Mouse (Mus musculus) left cerebral cortex, adult 2 months (tissue): ENCODE measurements around the gene Cd4. TPM values are rescaled to one million over a fixed set of nuclear protein-coding genes. Genes with fewer than 3 reads are reported as not detected.

Experiments
- DNase-seq, 2 experiments: peaks; one replicate each; pipeline ENCODE4 v3.0.0; 2021 to 2022; ENCODE audit warnings: low spot score in 2 of 2, mixed read lengths in 1 of 2; ENCODE audit errors: extremely low spot score in 1 of 2
- H3K27ac ChIP-seq: fragments of 200-600 bp; 2 replicates; pipeline ENCODE4 v1.8.1; 2022
- H3K4me3 ChIP-seq: fragments of 200-600 bp; 2 replicates; pipeline ENCODE4 v1.8.1; 2022
- CTCF ChIP-seq: fragments of 200-600 bp; IDR thresholded peaks from 2 replicates; pipeline ENCODE4 v1.8.1; 2022; ENCODE audit warnings: antibody characterized with exemption, mild to moderate bottlenecking, moderate library complexity
- intact Hi-C: fragments of 180-260 bp; cut with DNase I; formaldehyde crosslinking; loops from one replicate; pipeline ENCODE4 v1.15.1; 2025
- long read RNA-seq, 2 experiments: library from polyadenylated mRNA; stranded (forward); transcript quantifications; one replicate each; pipeline ENCODE4 v2.0.0; 2021; ENCODE audit warnings: borderline mapping rate in 2 of 2
- total RNA-seq, 2 experiments: library from RNA; stranded (reverse); gene quantifications; 2 replicates each; pipeline ENCODE4 v1.2.3; 2021

Gene Cd4
- total RNA-seq: 1 to 10 TPM; 2.0 to 4.6 TPM
- long read RNA-seq, experiment 1, partial matches to known transcripts: 1 of 2 reads
- long read RNA-seq, experiment 1, other reads (novel, unspliced or antisense): 1 of 2 reads
- long read RNA-seq, experiment 2, partial matches to known transcripts: 1 of 3 reads
- long read RNA-seq, experiment 2, other reads (novel, unspliced or antisense): 2 of 3 reads

DNA sequence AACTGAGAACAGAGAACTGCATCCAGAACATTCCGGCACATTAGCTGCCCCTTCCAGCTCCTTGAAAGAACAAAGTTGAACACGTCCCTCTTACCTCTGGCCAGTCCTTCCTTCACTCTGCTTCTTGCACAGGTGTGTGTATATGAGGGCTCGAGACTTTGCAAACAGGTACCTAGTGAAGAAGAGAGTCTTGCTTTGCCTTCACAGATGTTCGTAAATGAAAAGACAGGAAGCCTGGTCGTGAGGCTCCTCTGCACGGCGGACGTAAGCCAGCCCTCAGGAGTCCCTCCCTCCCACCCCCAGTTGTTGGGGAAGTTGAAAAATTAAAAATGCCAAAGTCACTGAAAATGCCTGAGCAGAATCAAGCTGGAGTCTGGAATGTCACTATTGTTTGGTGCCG, at the start of gene Cd4:
Gene Cd4 (minus strand): TSS at position 236 of the 400 bp plus-strand sequence.
- H3K4me3 ChIP-seq: no peak within 1 kb of the TSS
- intact Hi-C loops: no loop called here
- TF ChIP-seq CTCF: no peak
- no peak for DNase-seq
- no peak within 1 kb of the TSS for H3K27ac ChIP-seq

DNA sequence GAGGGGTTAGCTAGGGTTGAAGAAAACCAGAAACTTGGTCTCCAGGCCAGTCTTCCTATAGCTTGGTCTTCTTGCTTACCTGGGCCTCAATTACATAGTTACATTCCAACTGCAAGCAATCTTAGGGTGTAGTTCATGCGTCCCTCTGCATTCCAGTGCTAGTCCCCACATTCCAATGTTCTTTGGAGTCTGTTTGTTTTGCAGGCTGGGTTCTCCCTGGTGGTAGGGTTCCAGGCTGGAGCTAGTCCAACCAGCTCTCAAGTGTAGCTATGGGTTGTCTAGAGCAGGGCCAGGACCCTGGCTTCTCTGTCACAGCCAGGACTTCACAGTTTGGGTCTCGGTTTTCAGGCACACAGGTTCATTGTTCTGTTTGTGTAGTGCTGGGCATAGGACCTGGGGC, 49.5 kb upstream of the Cd4 start:
- H3K4me3 ChIP-seq: no peak overlapping the region
- DNase-seq: no peak
- intact Hi-C loops: no loop called here
- TF ChIP-seq CTCF: no peak
- no peak overlapping the region; the same call in 1 of the 2 replicates for H3K27ac ChIP-seq

DNA sequence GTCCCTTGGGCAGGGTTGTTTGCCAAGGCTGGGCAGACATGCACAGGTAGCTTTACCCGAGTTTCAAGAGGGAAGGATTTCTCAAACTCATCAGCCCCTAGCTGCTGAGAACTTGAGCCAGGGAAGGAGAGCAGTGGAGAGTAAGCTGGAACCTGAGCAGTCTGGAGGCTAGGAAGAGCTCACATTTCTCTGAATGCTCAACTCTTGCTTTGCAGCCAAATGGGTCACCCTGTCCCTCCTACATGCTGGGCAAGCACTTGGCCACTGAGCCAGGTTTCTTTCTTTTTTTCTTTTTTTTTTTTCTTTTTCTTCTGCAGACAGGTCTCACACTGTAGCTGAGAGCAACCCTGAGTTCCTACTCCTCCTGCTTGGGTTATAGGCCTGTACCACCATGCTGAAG, 48.7 kb upstream of the Cd4 start:
- H3K27ac ChIP-seq: no peak overlapping the region; the same call in 1 of the 2 replicates
- intact Hi-C loops: no loop called here

DNA sequence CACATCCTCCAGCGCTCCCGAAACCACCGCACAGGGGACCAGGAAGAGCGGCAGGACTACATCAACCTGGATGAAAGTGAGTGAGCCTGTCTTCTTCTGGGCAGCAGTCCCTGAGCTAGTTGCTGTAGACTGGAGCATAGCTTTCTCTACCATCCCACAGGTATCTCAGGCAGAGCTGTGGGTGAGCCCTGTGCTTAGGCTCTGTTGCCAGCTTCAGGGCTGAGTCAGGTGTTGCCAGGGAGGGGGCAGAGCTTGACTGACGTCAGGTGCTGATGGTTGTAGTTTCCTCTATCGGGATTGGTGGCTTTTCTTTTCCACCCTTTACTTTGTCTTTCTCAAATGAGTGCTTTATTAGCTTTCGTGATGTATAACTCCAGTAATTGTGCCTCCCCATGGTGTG, 46.6 kb upstream of the Cd4 start:
- TF ChIP-seq CTCF: no peak
- no peak overlapping the region; the same call in 1 of the 2 replicates for H3K27ac ChIP-seq
- no peak overlapping the region for H3K4me3 ChIP-seq
- intact Hi-C loops: loop anchor here (5.0 kb wide), 1 partner anchor 153 kb away; no protein-coding TSS in a partner anchor
- no peak for DNase-seq

More for the DNA sequence above, 48.7 kb upstream of the Cd4 start:
- no peak for TF ChIP-seq CTCF
- no peak overlapping the region for H3K4me3 ChIP-seq
- DNase-seq: no peak

DNA sequence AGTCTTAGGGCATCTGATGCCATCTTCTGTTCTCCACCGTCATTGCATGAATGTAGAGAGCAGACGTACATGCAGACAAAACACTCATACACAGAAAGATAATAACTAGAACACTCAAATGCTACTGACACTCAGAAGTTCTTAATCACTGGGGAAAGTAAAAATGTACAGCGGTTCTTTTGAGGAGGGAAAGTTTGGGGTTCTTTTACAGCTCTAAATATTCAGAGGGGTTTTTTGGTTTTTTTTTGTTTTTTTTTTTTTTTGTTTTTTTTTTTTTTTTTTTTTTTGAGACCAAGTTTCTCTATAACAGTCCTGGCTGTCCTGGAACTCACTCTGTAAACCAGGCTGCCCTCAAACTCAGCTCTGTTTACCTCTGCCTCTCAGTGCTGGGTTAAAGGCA, 45.1 kb upstream of the Cd4 start:
- TF ChIP-seq CTCF: no peak
- no peak overlapping the region for H3K27ac ChIP-seq
- intact Hi-C loops: loop anchor here (5.0 kb wide), 1 partner anchor 154 kb away; no protein-coding TSS in a partner anchor
- no peak for DNase-seq
- no peak overlapping the region for H3K4me3 ChIP-seq

DNA sequence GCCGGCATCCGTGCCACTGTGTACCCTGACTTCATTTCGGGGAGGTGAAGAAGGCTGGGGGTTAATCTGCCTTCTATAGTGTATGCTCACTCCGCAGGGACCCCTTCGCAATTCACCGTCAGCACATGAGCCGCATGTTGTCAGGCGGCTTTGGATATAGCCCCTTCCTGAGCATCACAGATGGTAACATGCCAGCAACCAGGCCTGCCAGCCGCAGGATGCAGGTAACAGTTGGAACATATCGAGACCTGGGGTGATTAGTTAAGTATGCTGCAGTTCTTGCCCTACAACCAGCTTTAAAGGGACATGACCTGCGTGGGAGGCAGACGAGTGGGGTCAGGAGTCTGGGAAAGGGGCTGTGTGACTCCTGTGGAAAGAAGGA, 44.3 kb upstream of the Cd4 start:
- intact Hi-C loops: loop anchor here (5.0 kb wide), 1 partner anchor 155 kb away; no protein-coding TSS in a partner anchor
- TF ChIP-seq CTCF: no peak
- H3K4me3 ChIP-seq: peak overlapping the region; percentile 98
- peak overlapping the region; percentile 91 for H3K27ac ChIP-seq
- DNase-seq: no peak

DNA sequence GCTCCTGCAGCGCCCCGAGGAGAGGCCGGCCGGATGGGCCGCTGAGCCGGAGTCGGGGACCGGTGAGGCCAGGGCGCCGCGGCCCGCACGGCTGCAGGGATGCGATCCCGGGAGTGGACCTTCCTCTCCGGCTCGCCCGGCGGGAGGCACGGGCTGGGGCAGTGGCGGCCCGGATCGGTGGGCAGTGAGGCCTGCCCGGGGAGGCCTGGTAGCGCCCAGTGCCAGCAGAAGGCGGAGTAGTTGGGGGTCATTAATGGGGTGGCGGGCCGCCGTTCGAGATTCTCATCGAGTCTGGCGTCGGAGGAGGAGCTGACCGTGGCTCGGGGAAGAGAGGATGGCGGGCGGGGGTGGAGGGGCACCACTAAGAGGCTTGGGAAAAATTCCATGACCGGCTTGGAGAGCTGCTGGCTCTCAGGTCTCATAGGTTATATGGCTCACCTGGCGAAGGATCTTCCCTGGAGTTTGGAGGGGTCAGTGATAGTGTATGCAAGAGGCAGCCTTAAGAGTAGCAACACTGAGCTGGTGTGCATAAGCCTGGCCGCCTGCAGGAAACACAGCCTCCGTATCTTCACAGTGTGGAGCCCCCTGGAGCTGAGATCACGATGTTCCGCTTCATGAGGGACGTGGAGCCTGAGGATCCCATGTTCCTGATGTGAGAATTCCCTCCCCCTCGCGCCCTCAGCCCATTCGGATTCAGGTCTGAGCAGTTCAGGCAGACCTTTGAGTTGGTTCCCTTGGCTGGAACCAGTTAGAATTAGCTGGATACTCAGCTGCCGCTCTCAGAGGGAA, 43.7 kb upstream of the Cd4 start:
- Histone ChIP-seq H3K27ac (peak overlapping the region; percentile 91), H3K4me3 (peak overlapping the region; percentile 98)
- TF ChIP-seq CTCF: peak; percentile 17; the same call in 1 of the 2 replicates
- intact Hi-C loops: loop anchor here (1.0 to 5.0 kb wide), 4 partner anchors 13 to 156 kb away; partner anchors contain the start of genes Cops7a and Pianp
- peak in 1 of 2 experiments; percentile 49 for DNase-seq

DNA sequence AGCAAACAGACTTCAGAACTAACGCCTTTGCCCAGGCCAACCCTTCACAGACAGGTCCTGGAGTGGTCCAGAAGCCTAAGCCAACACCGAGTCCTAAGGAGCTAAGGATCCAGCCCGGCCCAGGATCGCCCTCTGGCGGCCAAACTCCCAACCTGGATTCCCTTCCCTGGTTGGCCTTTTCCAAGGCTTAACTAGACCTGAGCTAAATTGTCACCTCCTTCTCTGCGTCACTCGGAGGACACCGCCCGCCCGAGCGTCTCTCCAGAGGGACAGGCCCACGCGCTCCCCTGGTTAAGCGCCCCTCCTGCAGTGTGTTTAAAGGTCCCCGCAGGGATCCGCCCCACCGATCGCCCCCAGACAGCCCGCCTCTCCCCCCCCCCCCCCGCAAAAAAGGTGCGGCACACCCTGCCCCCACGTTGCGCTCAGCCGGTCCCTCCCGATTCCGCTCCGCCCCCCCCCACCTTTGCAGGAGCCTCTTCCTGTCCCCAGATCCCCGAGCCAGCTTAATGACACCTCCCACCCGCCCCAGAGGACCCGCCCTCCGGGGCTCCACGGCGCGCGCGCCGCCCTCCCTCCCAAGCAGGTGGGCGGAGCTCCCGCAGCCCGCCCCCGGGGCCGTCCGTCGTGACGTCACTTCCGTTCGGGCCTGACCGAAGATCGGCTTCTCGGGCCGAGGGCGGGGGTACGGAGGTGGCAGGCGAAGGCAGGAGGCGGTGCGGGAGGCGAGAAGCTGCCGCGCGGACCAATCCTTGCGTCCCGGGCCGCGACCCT, 42.9 kb upstream of the Cd4 start, which contains the start of gene Mlf2:
Gene Mlf2 (plus strand): TSS at position 633 of the 771 bp plus-strand sequence.
- Histone ChIP-seq H3K4me3 (peak within 1 kb of the TSS; percentile 98), H3K27ac (peak within 1 kb of the TSS; percentile 91)
- peak; percentile 98 for TF ChIP-seq CTCF
- intact Hi-C loops: loop anchor here (1.0 to 5.0 kb wide), 6 partner anchors 13 to 156 kb away; partner anchors contain the start of genes Cops7a and Pianp
- peak; percentile 99 for DNase-seq

DNA sequence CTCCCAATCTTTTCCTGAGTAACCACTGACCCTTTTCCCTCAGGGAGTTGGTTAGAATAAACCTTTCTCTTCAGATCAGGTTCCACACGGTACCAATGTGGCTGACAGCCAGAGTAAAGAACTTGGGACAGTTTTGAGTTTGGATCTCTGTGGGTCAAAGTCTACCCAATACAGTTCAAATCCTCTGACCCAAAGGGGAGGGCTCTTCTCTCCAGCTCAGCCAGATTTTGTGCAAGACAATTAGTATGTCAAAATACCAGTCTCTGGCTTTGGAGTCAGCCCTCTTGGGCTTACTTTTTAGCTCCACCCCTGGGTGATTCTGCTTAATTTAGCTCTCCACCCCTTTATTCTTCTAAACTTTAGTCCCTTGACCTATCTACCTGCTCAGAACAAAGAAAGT, 42.2 kb upstream of the Cd4 start:
- TF ChIP-seq CTCF: no peak
- H3K4me3 ChIP-seq: peak overlapping the region; percentile 98
- intact Hi-C loops: loop anchor here (1.0 to 5.0 kb wide), 5 partner anchors 27 to 157 kb away; partner anchors contain the start of genes Cops7a and Pianp
- DNase-seq: no peak
- H3K27ac ChIP-seq: peak overlapping the region; percentile 91

DNA sequence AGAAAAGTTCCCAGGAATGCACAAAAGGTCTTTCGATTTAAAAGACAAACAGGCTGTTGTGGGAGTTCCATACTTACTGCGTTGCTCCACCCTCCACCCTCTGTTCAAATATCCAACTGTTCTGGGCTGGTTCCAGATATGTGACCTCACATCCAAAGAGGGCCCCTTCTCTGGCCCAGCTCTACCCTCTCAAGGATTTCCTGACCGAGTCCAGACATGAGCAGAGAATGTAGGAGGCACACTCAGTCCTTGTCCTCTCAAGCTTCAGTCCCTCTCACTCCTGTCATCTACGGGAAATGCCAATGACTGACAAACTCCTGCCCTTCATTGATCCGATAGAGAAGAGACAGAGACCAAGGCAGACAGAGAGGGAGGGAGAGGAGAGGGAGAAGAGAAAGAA, 37.9 kb upstream of the Cd4 start:
- no peak for DNase-seq
- Histone ChIP-seq H3K4me3 (no peak overlapping the region), H3K27ac (no peak overlapping the region)
- intact Hi-C loops: no loop called here
- no peak for TF ChIP-seq CTCF

DNA sequence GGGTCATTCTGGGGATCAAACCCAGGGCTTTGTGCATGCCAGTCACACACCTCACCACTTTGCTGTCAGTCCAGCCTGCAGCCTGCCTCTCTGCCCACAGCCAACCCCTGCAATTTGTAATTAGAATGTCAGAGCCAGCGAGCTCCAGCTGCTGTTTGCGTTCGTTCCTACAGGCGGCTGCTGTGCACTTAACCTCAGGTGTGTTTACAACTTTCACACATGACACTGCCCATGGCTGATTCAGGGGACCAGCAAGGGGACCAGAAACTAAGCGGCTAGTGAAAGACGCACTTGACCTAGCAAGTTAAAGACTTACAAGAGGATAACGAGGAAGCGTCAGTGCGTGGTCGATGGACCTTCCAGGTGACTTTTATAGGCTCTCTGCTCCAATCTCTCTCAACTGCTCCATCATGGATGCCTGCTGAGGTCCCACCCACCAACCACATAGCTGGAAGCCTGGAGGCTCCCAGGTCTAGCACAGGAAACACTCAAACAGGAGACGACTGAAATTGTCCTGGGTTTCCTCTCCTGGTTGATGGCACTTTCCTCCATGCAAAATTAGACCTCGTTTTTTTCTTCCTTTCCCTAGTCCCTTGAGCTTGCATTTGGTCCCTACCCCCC, 37.3 kb upstream of the Cd4 start:
- no peak for TF ChIP-seq CTCF
- Histone ChIP-seq H3K27ac (no peak overlapping the region), H3K4me3 (no peak overlapping the region)
- no peak for DNase-seq
- intact Hi-C loops: no loop called here
